Mouse (Mus musculus) thymus, adult 2 months (tissue): ENCODE data around the gene Dlgap1. TPM values are rescaled to one million over a fixed set of nuclear protein-coding genes. Genes with fewer than 3 reads are reported as not detected.
A peak's percentile ranks its signal among the peaks of the same experiment; 100 is the strongest.

ENCODE experiments used
- DNase-seq: peaks from one replicate; pipeline ENCODE4 v3.0.0; 2021
- H3K27ac ChIP-seq: fragments of 200-500 bp; 2 replicates; pipeline ENCODE4 v1.5.1; 2012; ENCODE audit warnings: low read length, control low read depth; ENCODE audit not compliant: control insufficient read depth, insufficient read depth
- H3K27me3 ChIP-seq: fragments of 200-500 bp; 2 replicates; pipeline ENCODE4 v1.6.1; 2012; ENCODE audit warnings: mild to moderate bottlenecking, low read length, moderate library complexity, mixed read lengths; ENCODE audit not compliant: control insufficient read depth, insufficient read depth
- H3K36me3 ChIP-seq: fragments of 200-500 bp; 2 replicates; pipeline ENCODE4 v1.6.1; 2012; ENCODE audit warnings: mild to moderate bottlenecking, low read length, moderate library complexity; ENCODE audit not compliant: control insufficient read depth, insufficient read depth
- H3K4me1 ChIP-seq: fragments of 200-500 bp; replicated peaks from 2 replicates; pipeline ENCODE4 v1.6.1; 2012; ENCODE audit warnings: low read length; ENCODE audit not compliant: control insufficient read depth, insufficient read depth
- H3K4me3 ChIP-seq: fragments of 200-500 bp; 2 replicates; pipeline ENCODE4 v1.5.1; 2012; ENCODE audit warnings: mild to moderate bottlenecking, low read length, control low read depth, moderate library complexity; ENCODE audit not compliant: control insufficient read depth, insufficient read depth
- CTCF ChIP-seq: fragments of 200-500 bp; IDR thresholded peaks from 2 replicates; pipeline ENCODE4 v1.5.1; 2012; ENCODE audit warnings: mild to moderate bottlenecking, control low read depth, low read length, moderate library complexity, borderline replicate concordance; ENCODE audit not compliant: control insufficient read depth, poor library complexity, insufficient read depth; ENCODE audit errors: extremely low read depth
- POLR2A ChIP-seq: fragments of 200-500 bp; IDR thresholded peaks from 2 replicates; pipeline ENCODE4 v1.6.1; 2012; ENCODE audit warnings: mild to moderate bottlenecking, low read length, control low read depth, moderate library complexity; ENCODE audit not compliant: control insufficient read depth, poor library complexity, insufficient read depth; ENCODE audit errors: extremely low read depth
- WGBS: fragments of 180-500 bp; shearing (Covaris S2); methylation state at CpG from one replicate; pipeline ENCODE4 v1.1.7; 2018; 5-methylcytosine and 5-hydroxymethylcytosine counted together
- polyA plus RNA-seq: library from polyadenylated mRNA; depleted of rRNA; stranded (reverse); fragments of >200 nt; gene quantifications from 2 replicates; pipeline ENCODE4 v1.2.3, GENCODE M21; 2012

Dlgap1 gene
- polyA plus RNA-seq, 1 experiment, result 0.32 TPM

GRCm38 (mm10) chr17:70744570-70745153, 775.8 kb downstream of the Dlgap1 start:
- TF ChIP-seq POLR2A (no peak), CTCF (no peak)
- H3K27me3 ChIP-seq, result no peaks in the 10 kb centered on the region; the same call in 1 of the 2 replicates
- no peak overlapping the region for H3K4me3 ChIP-seq
- WGBS, result 94% methylated on average over 5 of the region's 5 CpGs
- H3K4me1 ChIP-seq, result peaks cover 8% of the 10 kb centered on the region
- no peak for DNase-seq
- H3K27ac ChIP-seq, result no peak overlapping the region
- H3K36me3 ChIP-seq, result no peaks in the 10 kb centered on the region

GRCm38 (mm10) chr17:70745385-70745784, 776.5 kb downstream of the Dlgap1 start:
- DNase-seq, result no peak
- no peaks in the 10 kb centered on the region; the same call in 1 of the 2 replicates for H3K27me3 ChIP-seq
- TF ChIP-seq CTCF (no peak), POLR2A (no peak)
- H3K4me3 ChIP-seq, result no peak overlapping the region
- H3K36me3 ChIP-seq, result no peaks in the 10 kb centered on the region
- 92% methylated on average over 6 of the region's 6 CpGs for WGBS
- peaks cover 8% of the 10 kb centered on the region for H3K4me1 ChIP-seq
- no peak overlapping the region for H3K27ac ChIP-seq

GRCm38 (mm10) chr17:70746379-70747079, 777.7 kb downstream of the Dlgap1 start:
- TF ChIP-seq CTCF (no peak), POLR2A (no peak)
- Histone ChIP-seq H3K4me1 (peaks cover 13% of the 10 kb centered on the region), H3K27me3 (no peaks in the 10 kb centered on the region; the same call in 1 of the 2 replicates), H3K27ac (no peak overlapping the region), H3K4me3 (no peak overlapping the region), H3K36me3 (no peaks in the 10 kb centered on the region)
- DNase-seq, result no peak
- 17% methylated on average over 9 of the region's 9 CpGs for WGBS

- no peaks in the 10 kb centered on the region for H3K36me3 ChIP-seq
- no peaks in the 10 kb centered on the region; the same call in 1 of the 2 replicates for H3K27me3 ChIP-seq
- peaks cover 13% of the 10 kb centered on the region for H3K4me1 ChIP-seq
- TF ChIP-seq CTCF (no peak), POLR2A (no peak)
- 3% methylated on average over 23 of the region's 23 CpGs for WGBS
- no peak overlapping the region for H3K4me3 ChIP-seq
- no peak for DNase-seq
- H3K27ac ChIP-seq, result peak overlapping the region; percentile 23; the same call in 1 of the 2 replicates
These were observed 779.0 kb downstream of the Dlgap1 start for GRCm38 (mm10) chr17:70747731-70748475.

- Histone ChIP-seq H3K4me1 (peaks cover 13% of the 10 kb centered on the region), H3K27ac (no peak overlapping the region), H3K36me3 (no peaks in the 10 kb centered on the region), H3K4me3 (no peak overlapping the region), H3K27me3 (no peaks in the 10 kb centered on the region; the same call in 1 of the 2 replicates)
- TF ChIP-seq POLR2A (no peak), CTCF (no peak)
- no peak for DNase-seq
- WGBS, result 19% methylated on average over 10 of the region's 10 CpGs
These were observed 779.6 kb downstream of the Dlgap1 start for GRCm38 (mm10) chr17:70748476-70748830.

GRCm38 (mm10) chr17:70748964-70749650, 780.2 kb downstream of the Dlgap1 start:
- H3K4me1 ChIP-seq, result peaks cover 13% of the 10 kb centered on the region
- no peak overlapping the region for H3K27ac ChIP-seq
- H3K27me3 ChIP-seq, result no peaks in the 10 kb centered on the region; the same call in 1 of the 2 replicates
- no peaks in the 10 kb centered on the region for H3K36me3 ChIP-seq
- H3K4me3 ChIP-seq, result no peak overlapping the region
- 71% methylated on average over 7 of the region's 7 CpGs for WGBS
- no peak for DNase-seq
- no peak for TF ChIP-seq POLR2A
- no peak for TF ChIP-seq CTCF
